Mouse (Mus musculus): Measurements from ENCODE around the gene Prkn.

GRCm38 (mm10) chr17:11117508-11117907 lies 277.3 kb downstream of the Prkn start:
- TF ChIP-seq CTCF (IDR thresholded peaks at IDR 0.05; ENCODE audit: control insufficient read depth, insufficient read depth, insufficient read length) (no peak), USF1 (IDR thresholded peaks at IDR 0.05; ENCODE audit: low read depth) (no peak), MYOD1 (IDR thresholded peaks at IDR 0.05; ENCODE audit: control insufficient read depth, insufficient read length, low read depth) (no peak)
